Mouse (Mus musculus) stomach, postnatal 0 days (tissue): ENCODE data around the gene Pdk4.

Source experiments
- CTCF ChIP-seq: IDR thresholded peaks from 2 replicates; pipeline ENCODE4 v1.5.1; 2016; ENCODE audit warnings: antibody characterized with exemption, low read depth, mild to moderate bottlenecking, moderate library complexity
- EP300 ChIP-seq: optimal IDR thresholded peaks from 2 replicates; pipeline ENCODE3; 2016; ENCODE audit warnings: antibody characterized with exemption

GRCm38 (mm10) chr6:5535754-5536153, 39.6 kb upstream of the Pdk4 start:
- no peak for TF ChIP-seq EP300
- no peak for TF ChIP-seq CTCF
